Mouse (Mus musculus) telencephalon, adult 2 months (tissue): ENCODE results near the gene Hist1h3c.

ENCODE experiments used
- DNase-seq: peaks from one replicate; pipeline ENCODE4 v3.0.0-alpha.2; 2011; ENCODE audit warnings: low read depth, low spot score

Hist1h3c gene

DNA sequence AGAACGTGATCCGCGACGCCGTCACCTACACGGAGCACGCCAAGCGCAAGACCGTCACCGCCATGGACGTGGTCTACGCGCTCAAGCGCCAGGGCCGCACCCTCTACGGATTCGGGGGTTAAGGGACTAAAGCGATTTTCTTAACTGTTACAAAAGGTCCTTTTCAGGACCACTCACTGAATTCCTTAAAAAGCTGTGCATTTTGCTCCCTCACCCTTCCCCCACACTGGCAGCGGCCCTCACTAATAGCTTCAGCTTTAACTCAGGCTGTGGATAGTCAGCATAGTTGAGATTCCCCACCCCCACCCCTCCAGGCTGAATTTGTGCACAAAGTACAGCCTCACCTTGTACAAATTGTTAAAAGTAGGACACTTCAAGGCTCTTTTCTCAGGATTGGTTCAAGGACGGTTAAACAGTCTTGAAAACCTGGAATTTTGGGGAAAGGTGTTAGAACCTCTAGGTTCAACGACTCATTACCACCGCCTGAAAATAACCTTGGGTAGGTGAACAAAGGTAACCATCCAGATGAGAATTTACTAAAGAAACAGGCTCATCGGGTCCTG is 11.9 kb upstream of the Hist1h3c start:
- no peak for DNase-seq

DNA sequence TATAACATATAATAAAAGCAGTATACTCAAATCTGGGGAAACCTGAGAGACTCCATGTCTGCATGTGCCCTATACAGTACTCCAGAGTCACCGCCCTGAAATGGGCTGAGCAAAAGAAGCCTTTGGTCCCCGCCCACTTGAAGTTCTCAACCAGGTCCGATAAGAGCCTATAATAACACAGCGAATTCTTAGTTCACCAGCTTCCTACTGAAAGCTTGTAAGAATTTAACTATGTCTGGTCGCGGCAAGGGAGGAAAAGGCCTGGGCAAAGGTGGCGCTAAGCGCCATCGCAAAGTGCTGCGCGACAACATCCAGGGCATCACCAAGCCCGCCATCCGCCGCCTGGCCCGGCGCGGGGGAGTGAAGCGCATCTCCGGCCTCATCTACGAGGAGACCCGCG is 11.4 kb upstream of the Hist1h3c start, which contains the start of gene Hist1h4b:
Gene Hist1h4b (plus strand): TSS at position 224 of the 400 bp plus-strand sequence.
- DNase-seq = peak; percentile 97

DNA sequence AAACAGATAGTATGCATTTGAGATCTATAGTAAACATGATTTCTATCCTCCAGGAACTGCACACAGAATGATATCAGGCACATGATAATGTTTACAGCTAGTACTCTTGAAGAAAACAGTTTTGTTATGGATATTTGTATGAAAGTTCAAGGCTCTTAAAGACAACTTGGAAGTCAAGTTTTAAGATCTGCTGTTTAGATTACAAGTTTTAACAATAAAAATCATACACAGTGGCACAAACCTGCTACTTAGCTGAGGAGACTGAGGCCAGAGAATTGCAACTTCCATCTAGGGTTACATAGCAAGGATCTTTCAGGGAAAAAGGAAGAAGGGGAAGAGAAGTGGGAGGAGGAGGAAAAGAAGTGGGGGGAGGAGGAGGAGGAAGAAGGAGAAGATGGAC is 9.6 kb upstream of the Hist1h3c start:
- no peak for DNase-seq

DNA sequence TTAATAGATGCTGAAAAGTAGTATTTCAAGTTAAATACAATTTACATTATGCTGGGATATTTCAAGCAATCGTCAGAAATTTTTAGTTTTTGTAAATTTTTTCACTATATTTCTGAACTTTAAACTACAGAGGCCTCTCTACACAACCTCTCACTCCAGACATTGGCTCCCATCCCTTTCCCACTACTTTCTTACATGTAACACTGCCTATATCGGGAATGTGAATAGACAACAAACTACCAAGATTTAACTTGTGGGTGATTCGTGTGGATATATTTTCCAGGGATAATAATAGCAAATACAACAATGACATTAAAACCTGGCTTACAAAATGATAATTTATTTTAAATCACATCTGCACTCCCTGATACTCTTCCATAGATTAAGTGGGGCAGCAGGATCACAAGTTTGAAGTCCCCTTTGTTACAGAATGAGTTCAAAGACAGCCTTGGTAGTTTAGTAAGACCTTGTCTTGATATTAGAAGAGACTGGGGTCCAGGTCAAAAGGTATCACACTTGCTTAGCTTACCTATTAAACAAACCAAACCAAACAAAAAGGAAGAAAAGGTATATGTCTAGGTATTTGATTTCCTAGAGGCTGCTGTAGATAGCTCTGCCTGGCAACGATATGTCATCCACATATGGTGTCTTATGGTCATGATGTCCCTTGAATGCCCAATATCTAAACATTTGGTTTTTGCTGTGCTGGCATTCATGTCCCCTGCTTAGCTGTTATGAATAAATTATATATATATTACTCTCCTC is 8.1 kb upstream of the Hist1h3c start:
- no peak for DNase-seq

DNA sequence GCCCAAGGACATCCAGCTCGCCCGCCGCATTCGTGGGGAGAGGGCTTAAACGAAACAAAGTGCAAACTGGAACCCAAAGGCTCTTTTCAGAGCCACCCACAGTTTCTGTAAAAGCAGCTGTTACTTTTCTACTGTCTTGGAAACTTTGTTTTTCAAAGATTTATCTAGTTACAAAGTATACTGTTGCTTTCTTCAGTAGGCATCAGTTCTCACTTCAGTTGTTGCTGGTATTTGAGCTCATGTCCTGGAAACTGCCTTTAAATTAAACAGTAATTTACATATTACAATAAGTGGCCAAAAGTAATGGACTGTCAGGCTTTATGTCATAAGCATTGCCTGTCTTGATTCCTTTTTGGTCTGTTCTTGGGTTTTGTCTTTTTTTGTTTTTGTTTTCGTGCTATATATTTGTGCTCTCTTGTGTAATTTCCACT is 7.4 kb upstream of the Hist1h3c start:
- no peak for DNase-seq

DNA sequence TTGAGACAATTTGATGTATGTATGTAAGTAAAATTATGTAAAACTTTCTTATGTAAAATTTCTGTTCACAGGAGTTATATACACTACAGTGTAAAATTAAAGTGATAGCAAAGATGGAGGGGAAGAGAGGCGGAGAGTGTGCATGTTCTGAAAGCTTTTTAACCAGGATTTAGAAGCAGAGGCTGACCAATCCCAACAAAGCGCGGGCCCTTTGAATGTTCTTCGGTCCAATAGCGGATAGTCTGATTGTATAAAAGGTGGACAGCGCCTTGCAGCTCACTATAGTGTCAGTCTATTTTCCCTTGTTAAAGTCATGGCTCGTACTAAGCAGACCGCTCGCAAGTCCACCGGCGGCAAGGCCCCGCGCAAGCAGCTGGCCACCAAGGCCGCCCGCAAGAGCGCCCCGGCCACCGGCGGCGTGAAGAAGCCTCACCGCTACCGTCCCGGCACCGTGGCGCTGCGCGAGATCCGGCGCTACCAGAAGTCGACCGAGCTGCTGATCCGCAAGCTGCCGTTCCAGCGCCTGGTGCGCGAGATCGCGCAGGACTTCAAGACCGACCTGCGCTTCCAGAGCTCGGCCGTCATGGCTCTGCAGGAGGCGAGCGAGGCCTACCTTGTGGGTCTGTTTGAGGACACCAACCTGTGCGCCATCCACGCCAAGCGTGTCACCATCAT is 6.8 kb upstream of the Hist1h3c start, which contains the start of gene Hist1h3b:
Gene Hist1h3b (plus strand): TSS at position 201 of the 675 bp plus-strand sequence.
- DNase-seq = peak; percentile 92

DNA sequence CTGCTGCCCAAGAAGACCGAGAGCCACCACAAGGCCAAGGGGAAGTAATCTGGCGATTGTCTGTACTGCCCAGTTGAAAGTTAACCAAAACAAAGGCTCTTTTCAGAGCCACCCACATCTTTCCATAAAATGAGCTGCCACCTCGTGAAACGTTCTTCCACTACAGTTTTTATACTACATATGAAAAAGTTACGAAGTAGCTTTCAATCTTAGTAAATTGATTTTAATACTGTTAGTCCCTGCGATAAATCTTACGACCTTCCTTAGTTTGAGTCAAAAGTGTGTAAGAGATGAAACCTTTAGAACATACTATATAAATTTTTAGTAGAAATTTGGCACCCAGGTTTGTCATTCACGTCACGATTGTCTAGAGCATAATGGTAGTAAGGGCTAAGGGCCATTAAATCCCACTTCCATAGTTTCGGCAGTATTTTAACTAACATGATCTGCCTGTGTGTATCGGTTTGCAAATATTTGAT is 6.1 kb upstream of the Hist1h3c start:
- no peak for DNase-seq

DNA sequence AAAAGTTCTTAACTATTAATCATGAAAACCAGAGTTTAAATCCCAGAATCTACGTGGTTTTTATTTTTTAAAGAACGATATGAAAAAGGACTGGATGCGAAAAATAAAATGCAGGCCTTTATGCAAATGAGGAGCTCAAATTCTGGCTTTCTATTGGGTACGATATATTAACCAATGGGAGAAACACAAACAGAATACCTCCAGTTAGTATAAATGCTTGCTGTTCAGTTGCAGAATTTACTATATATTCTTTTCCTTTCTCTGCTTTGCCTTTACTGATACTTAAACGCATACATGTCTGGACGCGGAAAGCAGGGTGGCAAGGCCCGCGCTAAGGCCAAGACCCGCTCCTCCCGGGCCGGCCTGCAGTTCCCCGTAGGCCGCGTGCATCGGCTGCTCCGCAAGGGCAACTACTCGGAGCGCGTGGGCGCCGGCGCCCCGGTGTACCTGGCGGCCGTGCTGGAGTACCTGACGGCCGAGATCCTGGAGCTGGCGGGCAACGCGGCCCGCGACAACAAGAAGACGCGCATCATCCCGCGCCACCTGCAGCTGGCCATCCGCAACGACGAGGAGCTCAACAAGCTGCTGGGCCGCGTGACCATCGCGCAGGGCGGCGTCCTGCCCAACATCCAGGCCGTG is 5.6 kb upstream of the Hist1h3c start, which contains the start of gene Hist1h2ab:
Gene Hist1h2ab (plus strand): TSS at position 288 of the 639 bp plus-strand sequence.
- peak; percentile 84 for DNase-seq

DNA sequence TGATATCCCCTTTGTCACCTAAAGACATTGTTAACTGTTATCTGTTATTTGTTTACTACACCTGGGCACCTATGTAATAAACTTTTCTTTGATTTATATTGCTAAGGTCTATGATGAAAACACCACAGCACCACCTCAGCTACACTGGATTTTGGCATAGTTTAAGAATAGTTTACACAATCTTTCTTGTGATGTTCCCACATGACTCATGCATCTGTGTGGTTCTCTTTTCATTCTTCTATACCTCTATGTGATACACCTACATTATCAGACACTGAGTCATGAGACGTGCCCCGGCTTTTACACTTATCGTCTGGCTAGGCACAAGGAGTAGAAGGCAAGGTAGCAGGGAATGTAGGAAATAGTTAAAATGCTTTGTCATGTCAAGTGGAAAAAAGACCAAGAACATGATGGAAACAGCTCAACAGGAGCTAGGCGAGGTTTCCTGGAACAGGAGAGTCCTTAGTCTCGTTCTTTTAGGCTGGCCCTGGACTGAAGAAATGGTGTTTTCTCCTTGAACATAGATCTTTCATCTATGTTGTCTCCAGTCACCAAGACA is 4.2 kb upstream of the Hist1h3c start:
- no peak for DNase-seq

DNA sequence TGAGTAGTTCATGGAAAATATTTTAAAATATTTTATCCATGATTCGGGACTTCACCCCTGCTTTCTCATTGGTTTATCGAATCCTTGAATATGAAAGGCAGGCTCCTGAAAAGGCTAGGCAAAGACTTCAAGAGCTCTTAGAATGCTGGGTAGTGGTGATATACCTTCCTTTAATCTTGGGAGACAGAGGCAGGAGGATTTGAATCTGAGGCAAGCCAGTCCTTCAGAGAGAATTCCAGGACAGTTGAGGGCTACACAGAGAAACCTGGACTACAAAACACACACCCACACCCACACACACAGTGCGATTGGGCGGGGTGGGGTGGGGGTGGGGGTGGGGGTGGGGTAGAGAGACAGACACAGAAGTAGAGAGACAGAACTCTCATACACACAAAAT is 2.5 kb upstream of the Hist1h3c start:
- no peak for DNase-seq

DNA sequence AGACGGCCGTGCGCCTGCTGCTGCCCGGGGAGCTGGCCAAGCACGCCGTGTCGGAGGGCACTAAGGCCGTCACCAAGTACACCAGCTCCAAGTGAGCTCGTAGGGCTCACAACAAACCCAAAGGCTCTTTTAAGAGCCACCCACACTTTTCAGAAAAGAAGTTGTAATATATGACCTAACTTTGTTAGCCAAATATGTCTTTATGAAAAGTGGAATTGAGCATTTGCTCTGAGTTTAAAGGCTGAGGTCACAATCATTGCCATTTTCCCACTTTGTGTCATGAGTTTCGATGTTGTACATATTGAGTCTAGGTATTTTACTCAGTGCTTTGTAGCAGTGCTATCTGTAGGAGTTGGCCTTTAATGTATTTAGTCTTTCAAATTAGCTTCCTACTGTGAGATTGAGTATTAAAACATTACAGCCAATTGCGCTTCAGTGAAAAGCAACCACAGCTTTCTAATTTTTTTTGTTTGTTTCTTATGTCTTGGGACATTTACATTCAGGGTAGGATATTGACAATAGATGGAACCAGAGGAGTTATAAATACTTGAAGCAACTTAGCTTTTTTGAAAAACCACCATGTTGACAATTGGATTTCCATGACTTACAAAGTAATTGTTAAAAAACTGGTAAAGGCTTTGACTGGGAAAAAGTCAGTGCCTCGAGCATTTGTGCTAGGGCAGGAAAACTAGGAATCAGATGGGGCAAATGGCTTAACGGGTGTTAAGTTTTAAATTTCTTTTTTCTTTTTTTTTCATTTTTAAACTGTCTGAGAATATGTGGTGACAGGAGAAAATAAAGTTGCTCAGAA is 1.9 kb upstream of the Hist1h3c start:
- no peak for DNase-seq

DNA sequence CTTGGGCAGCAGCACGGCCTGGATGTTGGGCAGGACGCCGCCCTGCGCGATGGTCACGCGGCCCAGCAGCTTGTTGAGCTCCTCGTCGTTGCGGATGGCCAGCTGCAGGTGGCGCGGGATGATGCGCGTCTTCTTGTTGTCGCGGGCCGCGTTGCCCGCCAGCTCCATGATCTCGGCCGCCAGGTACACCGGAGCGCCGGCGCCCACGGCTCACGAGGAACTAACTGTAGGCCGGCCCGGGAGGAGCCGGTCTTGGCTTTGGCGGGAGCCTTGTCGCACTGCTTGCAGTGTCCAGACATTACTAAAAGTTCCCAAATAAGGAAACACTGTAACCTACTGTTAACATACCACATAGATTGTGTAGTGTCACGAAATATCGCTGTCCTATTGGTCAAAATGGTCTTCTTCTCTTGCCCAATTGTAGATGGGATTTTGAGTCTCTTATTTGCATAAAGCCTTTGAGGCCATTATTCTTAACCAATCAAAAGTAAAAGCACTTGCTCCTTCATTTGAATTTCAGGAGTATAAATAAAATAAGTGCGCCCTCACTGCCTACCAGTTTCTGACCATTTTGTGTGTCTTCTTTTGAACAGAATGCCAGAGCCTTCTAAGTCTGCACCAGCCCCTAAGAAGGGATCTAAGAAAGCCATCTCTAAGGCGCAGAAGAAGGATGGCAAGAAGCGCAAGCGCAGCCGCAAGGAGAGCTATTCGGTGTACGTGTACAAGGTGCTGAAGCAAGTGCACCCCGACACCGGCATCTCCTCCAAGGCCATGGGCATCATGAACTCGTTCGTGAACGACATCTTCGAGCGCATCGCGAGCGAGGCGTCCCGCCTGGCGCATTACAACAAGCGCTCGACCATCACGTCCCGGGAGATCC is 1.0 kb upstream of the Hist1h3c start, which contains the start of gene Hist1h2bb:
Gene Hist1h2bb (plus strand): TSS at position 534 of the 880 bp plus-strand sequence.
- peak; percentile 99 for DNase-seq

DNA sequence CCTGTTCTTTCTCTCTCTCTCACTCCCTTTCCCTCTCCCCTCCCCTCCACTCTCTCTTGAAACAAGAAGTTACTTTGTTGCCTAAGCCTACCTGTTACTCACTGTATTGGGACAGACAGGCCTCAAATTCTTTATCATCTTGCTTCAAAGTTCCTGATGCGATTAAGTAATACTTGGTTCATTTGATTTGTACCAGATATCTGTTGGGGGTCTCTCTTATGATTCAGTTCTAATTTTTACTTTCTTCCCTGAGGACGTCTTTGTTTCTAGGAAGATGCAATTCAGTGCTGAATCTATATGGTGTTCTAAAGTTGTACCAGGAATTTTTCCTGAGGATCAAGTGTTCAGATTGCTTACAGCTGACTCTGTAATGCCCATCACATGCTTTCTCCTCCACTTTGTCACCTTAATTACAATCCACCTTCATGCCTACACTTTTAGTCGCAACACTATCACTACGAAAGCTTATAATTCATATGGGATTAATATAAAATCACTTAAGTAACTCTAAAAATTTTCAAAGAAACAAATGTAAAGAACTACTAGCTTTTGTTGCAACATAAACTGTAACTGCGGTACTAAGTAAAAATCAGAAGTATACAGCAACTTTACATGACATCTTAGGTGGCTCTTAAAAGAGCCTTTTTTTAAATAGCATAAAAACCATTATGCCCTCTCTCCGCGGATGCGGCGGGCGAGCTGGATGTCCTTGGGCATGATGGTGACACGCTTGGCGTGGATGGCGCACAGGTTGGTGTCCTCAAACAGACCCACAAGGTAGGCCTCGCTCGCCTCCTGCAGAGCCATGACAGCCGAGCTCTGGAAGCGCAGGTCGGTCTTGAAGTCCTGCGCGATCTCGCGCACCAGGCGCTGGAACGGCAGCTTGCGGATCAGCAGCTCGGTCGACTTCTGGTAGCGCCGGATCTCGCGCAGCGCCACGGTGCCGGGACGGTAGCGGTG is 701 bp downstream of the Hist1h3c start:
- DNase-seq = no peak

DNA sequence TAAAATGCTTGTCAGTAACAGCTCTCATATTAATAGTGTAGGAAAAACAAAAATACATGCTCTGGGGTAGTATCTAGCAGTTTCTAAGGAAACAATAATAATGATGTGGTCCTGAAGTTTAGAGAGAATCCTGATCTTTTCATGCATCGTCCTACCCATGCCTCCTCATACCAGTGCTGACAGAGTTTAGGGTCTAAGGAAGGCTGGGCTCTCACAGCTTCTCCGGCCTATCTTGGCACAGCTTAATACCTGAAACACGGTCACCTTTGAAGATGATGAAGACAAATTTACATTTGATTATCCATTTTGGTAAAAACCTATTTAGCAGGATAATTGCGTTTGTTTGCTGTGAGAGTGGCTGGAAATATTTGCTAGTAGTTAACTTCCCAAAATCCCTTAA is 1.4 kb downstream of the Hist1h3c start:
- no peak for DNase-seq

DNA sequence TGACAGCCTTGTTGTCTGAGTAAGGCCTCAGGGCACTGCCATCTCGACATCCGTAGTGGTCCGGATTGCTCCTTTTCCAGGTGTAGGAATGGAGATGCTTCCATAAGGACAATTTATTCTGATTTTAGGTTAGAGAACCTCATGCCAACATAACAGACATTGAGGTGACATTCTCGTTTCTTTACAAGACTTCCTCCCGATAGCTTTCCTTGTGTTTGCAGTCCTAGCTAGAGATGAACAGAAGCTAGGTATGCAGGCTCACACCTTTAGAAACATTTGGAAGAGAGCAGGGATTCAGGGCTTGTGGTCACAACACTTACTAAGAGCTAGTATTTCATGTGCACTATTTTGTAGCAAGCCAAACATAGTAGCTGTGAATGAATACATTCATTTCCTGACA is 2.2 kb downstream of the Hist1h3c start:
- no peak for DNase-seq

DNA sequence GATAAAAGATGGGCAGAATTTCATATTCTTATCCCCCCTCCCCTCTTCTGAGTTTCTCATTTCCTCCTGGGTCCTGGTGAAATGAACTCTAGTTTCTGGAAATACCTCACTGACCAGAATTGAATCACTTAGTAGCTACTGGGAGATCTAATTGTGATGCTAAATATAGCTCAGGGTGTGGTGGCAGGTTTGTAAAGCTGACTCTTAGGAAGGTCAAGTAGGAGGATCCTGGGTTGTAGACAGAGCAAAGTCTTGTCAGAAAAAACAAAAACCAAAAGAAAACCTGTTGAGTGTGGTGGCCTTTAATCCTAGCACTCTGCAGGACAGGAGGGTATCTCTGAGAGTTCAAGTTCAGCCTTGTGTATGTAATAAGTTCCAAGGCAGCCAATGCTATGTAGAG is 3.4 kb downstream of the Hist1h3c start:
- no peak for DNase-seq

DNA sequence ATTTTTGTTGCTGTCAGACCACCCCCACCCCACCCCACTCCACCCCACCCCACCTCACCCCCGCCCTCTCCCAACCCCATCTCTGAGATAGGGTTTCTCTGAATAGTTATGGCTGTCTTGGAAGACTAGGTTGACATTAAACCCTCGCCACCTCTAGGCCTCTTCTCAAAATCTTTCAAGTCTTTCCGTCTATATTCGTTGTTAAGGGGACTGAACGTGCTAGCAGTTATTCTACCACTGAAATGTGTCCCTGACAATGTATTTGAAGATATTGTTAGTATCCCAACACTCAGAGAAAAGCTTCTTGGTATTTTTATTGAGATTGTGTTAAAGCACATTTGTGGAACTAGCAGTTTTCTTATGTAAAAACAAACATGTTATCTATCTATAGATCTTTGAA is 4.5 kb downstream of the Hist1h3c start:
- no peak for DNase-seq

DNA sequence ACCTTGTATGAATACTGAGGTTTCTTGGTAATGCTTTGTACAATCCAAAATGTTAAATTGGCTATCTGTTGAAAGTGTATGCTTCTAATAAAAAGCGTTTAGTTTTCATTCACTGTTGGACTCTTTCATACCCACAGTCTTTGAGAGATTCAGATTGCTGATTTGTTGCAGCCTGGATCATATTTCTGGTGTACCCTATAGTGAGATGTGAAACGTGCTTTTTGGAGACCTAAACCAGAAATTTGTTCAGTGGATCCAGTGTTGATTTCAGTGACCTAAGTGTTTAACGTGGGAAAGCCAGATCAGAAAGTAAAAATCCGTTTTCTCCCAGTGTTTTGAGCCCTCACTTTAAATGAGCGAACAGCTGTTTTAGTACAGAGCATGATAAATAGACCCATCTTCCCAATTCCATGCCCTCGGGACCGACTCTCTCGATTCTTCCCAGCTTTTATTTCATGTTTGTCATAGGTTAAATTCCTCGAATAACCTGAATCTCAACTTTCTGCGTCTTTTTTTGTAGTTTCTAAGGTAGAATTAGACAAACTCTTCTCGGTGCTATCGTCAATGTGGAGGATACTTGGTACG is 5.1 kb downstream of the Hist1h3c start:
- no peak for DNase-seq
